Mouse (Mus musculus) embryonic fibroblast, embryonic 13.5 days (primary cell): ENCODE results near the gene Yy1.

Experiments
- CTCF ChIP-seq: IDR thresholded peaks from 2 replicates; pipeline ENCODE4 v1.5.1; 2011; ENCODE audit warnings: mild to moderate bottlenecking, control low read depth, low read length, moderate library complexity, borderline replicate concordance; ENCODE audit not compliant: insufficient read depth
- POLR2A ChIP-seq: IDR thresholded peaks from 2 replicates; pipeline ENCODE4 v1.6.1; 2011; ENCODE audit warnings: low read depth, mild to moderate bottlenecking, control low read depth, low read length, moderate library complexity

- no peak for TF ChIP-seq CTCF
- TF ChIP-seq POLR2A = no peak
These were observed 724 bp downstream of the Yy1 start for GRCm38 (mm10) chr12:108793453-108793941.
